ENCODE assay signal across 8 mouse cellular contexts in genomic region chr10:80387522-80387959, GRCm38 (mm10). TPM values are rescaled to one million over a fixed set of nuclear protein-coding genes. Genes with fewer than 3 reads are reported as not detected.
DNase-seq lines count a peak whose midpoint lies in the region; ATAC-seq and TF ChIP-seq lines count a peak whose summit lies in the region.

TSS of gene Mex3d (minus strand) at chr10:80387659.

- peaks cover 43% of the 10 kb centered on the region for H3K79me3 ChIP-seq in C2C12 (ENCODE audit: low read depth)

- H3K36me3 ChIP-seq in C2C12 (ENCODE audit: control insufficient read depth, insufficient read depth): peaks cover 52% of the 10 kb centered on the region
- H3K36me3 ChIP-seq in erythroblast, embryonic 14.5 days (ENCODE audit: control insufficient read depth): peaks cover 40% of the 10 kb centered on the region
- peaks cover 27% of the 10 kb centered on the region for H3K36me3 ChIP-seq in heart, embryonic 15.5 days
- H3K36me3 ChIP-seq in liver, embryonic 16.5 days (ENCODE audit: control insufficient read depth, insufficient read depth): peaks cover 13% of the 10 kb centered on the region
- peaks cover 54% of the 10 kb centered on the region for H3K36me3 ChIP-seq in neural tube, embryonic 13.5 days
- H3K36me3 ChIP-seq in stomach, postnatal 0 days (ENCODE audit: control insufficient read depth, insufficient read depth, low read length): peaks cover 3% of the 10 kb centered on the region

- peak within 1 kb of the TSS; percentile 82 for H3K27ac ChIP-seq in heart, embryonic 15.5 days
- peak within 1 kb of the TSS; percentile 29; the same call in 1 of the 2 replicates for H3K27ac ChIP-seq in liver, embryonic 16.5 days (ENCODE audit: low read length)
- peak within 1 kb of the TSS; percentile 99 for H3K27ac ChIP-seq in neural tube, embryonic 13.5 days (replicated peaks)
- H3K27ac ChIP-seq in stomach, postnatal 0 days (replicated peaks): peak within 1 kb of the TSS; percentile 83

- WGBS in heart, embryonic 15.5 days: 0% methylated on average over 4 of the region's 61 CpGs
- WGBS in liver, embryonic 16.5 days (ENCODE audit: insufficient replicate concordance): 0% methylated on average over 10 of the region's 61 CpGs
- WGBS in neural tube, embryonic 13.5 days: 1% methylated on average over 12 of the region's 61 CpGs
- WGBS in stomach, postnatal 0 days: no CpG with 5 or more reads among the region's 61 CpGs

- H3K4me3 ChIP-seq in C2C12 (ENCODE audit: insufficient read depth, poor library complexity, severe bottlenecking): peak within 1 kb of the TSS; percentile 93
- H3K4me3 ChIP-seq in erythroblast, embryonic 14.5 days (replicated peaks): peak within 1 kb of the TSS; percentile 76
- H3K4me3 ChIP-seq in heart, embryonic 15.5 days: peak within 1 kb of the TSS; percentile 91
- peak within 1 kb of the TSS; percentile 74 for H3K4me3 ChIP-seq in liver, embryonic 16.5 days (ENCODE audit: low read depth, low read length)
- H3K4me3 ChIP-seq in neural tube, embryonic 13.5 days: peak within 1 kb of the TSS; percentile 99
- H3K4me3 ChIP-seq in stomach, postnatal 0 days (ENCODE audit: low read depth, low read length): peak within 1 kb of the TSS; percentile 73

- peak within 1 kb of the TSS; percentile 97 for H3K9ac ChIP-seq in heart, embryonic 15.5 days
- peak within 1 kb of the TSS; percentile 77 for H3K9ac ChIP-seq in liver, embryonic 16.5 days (ENCODE audit: low read depth, low read length)
- peak within 1 kb of the TSS; percentile 100 for H3K9ac ChIP-seq in neural tube, embryonic 13.5 days
- peak within 1 kb of the TSS; percentile 92 for H3K9ac ChIP-seq in stomach, postnatal 0 days (ENCODE audit: low read length)

- H3ac ChIP-seq in C2C12 (ENCODE audit: control insufficient read depth, insufficient read length, low read depth): peak within 1 kb of the TSS; percentile 81

- peaks cover 69% of the 10 kb centered on the region for H3K4me1 ChIP-seq in erythroblast, embryonic 14.5 days (ENCODE audit: control insufficient read depth)
- peaks cover 46% of the 10 kb centered on the region for H3K4me1 ChIP-seq in heart, embryonic 15.5 days (replicated peaks)
- peaks cover 53% of the 10 kb centered on the region for H3K4me1 ChIP-seq in liver, embryonic 16.5 days (ENCODE audit: control insufficient read depth, low read depth, low read length)
- H3K4me1 ChIP-seq in neural tube, embryonic 13.5 days (replicated peaks): peaks cover 43% of the 10 kb centered on the region
- H3K4me1 ChIP-seq in stomach, postnatal 0 days (replicated peaks; ENCODE audit: control insufficient read depth, insufficient read depth): peaks cover 12% of the 10 kb centered on the region; the same call in 1 of the 2 replicates

- peaks cover 48% of the 10 kb centered on the region for H3K79me2 ChIP-seq in C2C12 (ENCODE audit: control insufficient read depth, insufficient read depth)

- no peaks in the 10 kb centered on the region for H3K27me3 ChIP-seq in C2C12 (ENCODE audit: control insufficient read depth, insufficient read depth, insufficient read length)
- H3K27me3 ChIP-seq in erythroblast, embryonic 14.5 days (ENCODE audit: control insufficient read depth): peaks cover 12% of the 10 kb centered on the region
- no peaks in the 10 kb centered on the region for H3K27me3 ChIP-seq in heart, embryonic 15.5 days
- peaks cover 6% of the 10 kb centered on the region for H3K27me3 ChIP-seq in liver, embryonic 16.5 days (ENCODE audit: control insufficient read depth, insufficient read depth, low read depth, low read length)
- no peaks in the 10 kb centered on the region for H3K27me3 ChIP-seq in neural tube, embryonic 13.5 days
- no peaks in the 10 kb centered on the region for H3K27me3 ChIP-seq in stomach, postnatal 0 days (ENCODE audit: control insufficient read depth, insufficient read depth, low read length)

- ATAC-seq in heart, embryonic 15.5 days (replicated peaks; ENCODE audit: insufficient number of reproducible peaks, insufficient read depth, low FRiP score, low read depth): peak; percentile 78
- peak; percentile 66 for ATAC-seq in liver, embryonic 16.5 days (ENCODE audit: low read depth)
- ATAC-seq in neural tube, embryonic 13.5 days (ENCODE audit: low read depth): peak; percentile 26
- ATAC-seq in stomach, postnatal 0 days (ENCODE audit: low FRiP score, low TSS enrichment): peak; percentile 40; the same call in 1 of the 2 replicates

- no peak for TF ChIP-seq EP300 in stomach, postnatal 0 days (optimal IDR thresholded peaks at IDR 0.05)

- peak; percentile 75 to 79 for DNase-seq in adrenal gland, postnatal 4 days (ENCODE audit: low spot score in 2 of 2)
- DNase-seq in kidney, postnatal 25 days: peak; percentile 92 to 94
- peak; percentile 92 for DNase-seq in stomach, postnatal 0 days (ENCODE audit: low spot score)

- peak within 1 kb of the TSS; percentile 93 for H3K4me2 ChIP-seq in heart, embryonic 15.5 days
- H3K4me2 ChIP-seq in liver, embryonic 16.5 days (ENCODE audit: low read depth, low read length): peak within 1 kb of the TSS; percentile 99
- H3K4me2 ChIP-seq in neural tube, embryonic 13.5 days: peak within 1 kb of the TSS; percentile 100
- peak within 1 kb of the TSS; percentile 96 for H3K4me2 ChIP-seq in stomach, postnatal 0 days (replicated peaks; ENCODE audit: low read depth)

- TF ChIP-seq CTCF in C2C12 (IDR thresholded peaks at IDR 0.05; ENCODE audit: control insufficient read depth, insufficient read depth, insufficient read length): no peak
- TF ChIP-seq CTCF in stomach, postnatal 0 days (IDR thresholded peaks at IDR 0.05; ENCODE audit: low read depth): no peak

- no peaks in the 10 kb centered on the region for H3K9me3 ChIP-seq in erythroblast, embryonic 14.5 days (ENCODE audit: control insufficient read depth, low read length)
- H3K9me3 ChIP-seq in heart, embryonic 15.5 days (replicated peaks): no peaks in the 10 kb centered on the region
- no peaks in the 10 kb centered on the region for H3K9me3 ChIP-seq in liver, embryonic 16.5 days (replicated peaks; ENCODE audit: control insufficient read depth, low read length)
- no peaks in the 10 kb centered on the region for H3K9me3 ChIP-seq in neural tube, embryonic 13.5 days
- no peaks in the 10 kb centered on the region for H3K9me3 ChIP-seq in stomach, postnatal 0 days (ENCODE audit: control insufficient read depth, low read length)

TF ChIP-seq in C2C12, 6 proteins besides CTCF, POLR2A, EP300 and RAD21:
- TF ChIP-seq MYOG (IDR thresholded peaks at IDR 0.05; ENCODE audit: control insufficient read depth, extremely low read depth, insufficient read length) (no peak), MAX (IDR thresholded peaks at IDR 0.05) (peak; percentile 39), USF1 (IDR thresholded peaks at IDR 0.05; ENCODE audit: low read depth) (peak; percentile 41)

RNA-seq across cellular contexts. Expression of gene Mex3d, which starts in this region (rescaled TPM):
- polyA plus RNA-seq in C2C12 (2012; fragmentation: generic; extraction: Trizol): 37.4 TPM
- 10 to 100 TPM; 25.4 to 26.7 TPM for total RNA-seq in adrenal gland, postnatal 4 days (2021)
- 0.53 and 0.55 TPM in 2 replicates for polyA plus RNA-seq in erythroblast, embryonic 14.5 days (2012)
- 4.8 and 5.2 TPM in 2 replicates for polyA plus RNA-seq in heart, embryonic 15.5 days (2015; fragmentation: Nextera tagmentation; extraction: Ambion mirVana)
- polyA plus RNA-seq in liver, embryonic 16.5 days (2015; fragmentation: Nextera tagmentation; extraction: Ambion mirVana): 0.32 and 0.60 TPM in 2 replicates
- 15.6 and 16.7 TPM in 2 replicates for polyA plus RNA-seq in neural tube, embryonic 13.5 days (2015; fragmentation: Nextera tagmentation; extraction: Ambion mirVana)
- 4.1 and 4.5 TPM in 2 replicates for polyA plus RNA-seq in stomach, postnatal 0 days (2015; fragmentation: Nextera tagmentation; extraction: Ambion mirVana)

Comparison
In these comparisons a context has a peak if more than half of its experiments do, and no peak if none do; other contexts are left out.
1. Peak in every context shown above with its lines: DNase-seq, ATAC-seq, H3K4me3 ChIP-seq and H3K27ac ChIP-seq.
2. Peak in ATAC-seq, H3K4me3 ChIP-seq, H3K27ac ChIP-seq, H3K9ac ChIP-seq and H3K4me2 ChIP-seq in liver, embryonic 16.5 days; RNA of the gene not detected or under 1 TPM.
3. ATAC-seq: peak in every context shown above with its lines; median percentile 78 in heart, embryonic 15.5 days; 66 in liver, embryonic 16.5 days; 40 in stomach, postnatal 0 days; 26 in neural tube, embryonic 13.5 days.
4. H3K27ac ChIP-seq: peak in every context shown above with its lines; median percentile 99 in neural tube, embryonic 13.5 days; 83 in stomach, postnatal 0 days; 82 in heart, embryonic 15.5 days; 29 in liver, embryonic 16.5 days.